Mouse (Mus musculus): ENCODE measurements around the gene Lgals4. TPM values are rescaled to one million over a fixed set of nuclear protein-coding genes. Genes with fewer than 3 reads are reported as not detected.
"Not testable (repeated sequence)": the region's sequence is repeated elsewhere in the genome, so short reads cannot be mapped to it uniquely, and the experiment has no call there.

Lgals4 gene
- polyA plus RNA-seq, 2 experiments, result 5.9 to 18.0 TPM

DNA sequence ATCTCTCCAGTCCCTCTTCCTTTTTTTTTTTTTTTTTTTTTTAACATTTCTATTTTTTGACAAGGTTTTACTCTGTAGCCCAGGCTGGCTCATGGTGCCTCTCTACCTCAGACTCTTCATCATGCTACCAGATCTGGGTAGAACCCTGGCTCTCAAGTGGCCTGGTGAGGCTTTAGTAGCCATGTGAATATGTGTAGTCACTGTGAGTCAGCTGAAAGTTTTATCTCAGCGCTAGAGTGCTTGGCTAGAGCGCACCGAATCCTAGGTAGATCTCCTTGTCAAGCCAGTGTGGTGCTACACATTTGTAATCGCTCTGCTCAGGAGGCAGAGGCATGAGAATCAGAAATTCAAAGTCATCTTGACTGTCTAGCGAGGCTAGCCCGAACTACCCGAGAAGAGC is 43.5 kb downstream of the Lgals4 start:
- no peaks in the 10 kb centered on the region for H3K9me3 ChIP-seq (ENCODE audit: control insufficient read depth, low read length)
- 86% methylated on average over 7 of the region's 7 CpGs for WGBS
- H3K4me1 ChIP-seq (ENCODE audit: control insufficient read depth, insufficient read depth, low read length), result no peaks in the 10 kb centered on the region
- TF ChIP-seq POLR2A (IDR thresholded peaks at IDR 0.05; ENCODE audit: borderline replicate concordance, extremely low read depth, insufficient read depth, insufficient read length), result no peak
- DNase-seq (ENCODE audit: low spot score) (no peak), ATAC-seq (ENCODE audit: low FRiP score, low read depth) (no peak)
- H3K36me3 ChIP-seq (ENCODE audit: control insufficient read depth, insufficient read depth, low read length), result no peaks in the 10 kb centered on the region
- H3K9ac ChIP-seq (ENCODE audit: low read depth, low read length, severe bottlenecking), result no peak overlapping the region
- no peak overlapping the region for H3K4me3 ChIP-seq (replicated peaks; ENCODE audit: low read length)
- H3K27ac ChIP-seq (replicated peaks; ENCODE audit: low read depth, low read length), result no peak overlapping the region
- no peak overlapping the region for H3K4me2 ChIP-seq (replicated peaks; ENCODE audit: low read depth, low read length, severe bottlenecking)
- no peaks in the 10 kb centered on the region for H3K27me3 ChIP-seq (ENCODE audit: control insufficient read depth, insufficient read depth, low read length)

DNA sequence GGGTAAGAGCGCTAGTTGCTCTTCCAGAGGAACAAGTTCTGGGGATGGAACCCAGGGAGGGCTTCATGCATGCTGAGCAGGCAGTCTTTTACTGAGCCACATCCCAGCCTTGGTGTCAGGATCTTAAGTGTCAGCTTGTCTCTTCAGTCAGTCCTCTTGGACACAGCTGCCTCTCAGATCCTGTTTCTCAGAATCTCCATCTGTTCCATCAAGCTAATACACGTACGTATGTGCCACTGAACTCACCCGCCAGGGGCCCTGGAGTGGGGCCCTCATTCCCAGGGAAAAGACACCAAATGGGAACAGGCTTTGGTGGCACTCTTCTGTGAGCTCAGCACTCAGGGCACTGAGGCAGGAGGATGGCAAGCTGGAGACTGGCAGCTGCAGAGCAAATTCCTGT is 44.2 kb downstream of the Lgals4 start:
- no peak for ATAC-seq (ENCODE audit: low FRiP score, low read depth)
- Histone ChIP-seq H3K4me3 (replicated peaks; ENCODE audit: low read length) (no peak overlapping the region), H3K4me2 (replicated peaks; ENCODE audit: low read depth, low read length, severe bottlenecking) (no peak overlapping the region), H3K9ac (ENCODE audit: low read depth, low read length, severe bottlenecking) (no peak overlapping the region), H3K4me1 (ENCODE audit: control insufficient read depth, insufficient read depth, low read length) (no peaks in the 10 kb centered on the region), H3K36me3 (ENCODE audit: control insufficient read depth, insufficient read depth, low read length) (no peaks in the 10 kb centered on the region), H3K9me3 (ENCODE audit: control insufficient read depth, low read length) (no peaks in the 10 kb centered on the region), H3K27me3 (ENCODE audit: control insufficient read depth, insufficient read depth, low read length) (no peaks in the 10 kb centered on the region), H3K27ac (replicated peaks; ENCODE audit: low read depth, low read length) (no peak overlapping the region)
- DNase-seq (ENCODE audit: low spot score), result no peak
- TF ChIP-seq POLR2A (IDR thresholded peaks at IDR 0.05; ENCODE audit: borderline replicate concordance, extremely low read depth, insufficient read depth, insufficient read length), result no peak
- WGBS, result 63% methylated on average over 4 of the region's 4 CpGs

- TF ChIP-seq POLR2A (IDR thresholded peaks at IDR 0.05; ENCODE audit: borderline replicate concordance, extremely low read depth, insufficient read depth, insufficient read length), result no peak
- Histone ChIP-seq H3K4me3 (replicated peaks; ENCODE audit: low read length) (no peak overlapping the region), H3K4me1 (ENCODE audit: control insufficient read depth, insufficient read depth, low read length) (no peaks in the 10 kb centered on the region), H3K9ac (ENCODE audit: low read depth, low read length, severe bottlenecking) (no peak overlapping the region), H3K36me3 (ENCODE audit: control insufficient read depth, insufficient read depth, low read length) (no peaks in the 10 kb centered on the region), H3K27me3 (ENCODE audit: control insufficient read depth, insufficient read depth, low read length) (no peaks in the 10 kb centered on the region), H3K27ac (replicated peaks; ENCODE audit: low read depth, low read length) (no peak overlapping the region), H3K4me2 (replicated peaks; ENCODE audit: low read depth, low read length, severe bottlenecking) (no peak overlapping the region), H3K9me3 (ENCODE audit: control insufficient read depth, low read length) (no peaks in the 10 kb centered on the region)
- ATAC-seq (ENCODE audit: low FRiP score, low read depth) (no peak), DNase-seq (ENCODE audit: low spot score) (no peak)
- 62% methylated on average over 7 of the region's 7 CpGs for WGBS
These were observed 46.0 kb downstream of the Lgals4 start for GRCm38 (mm10) chr7:28879606-28880005.

GRCm38 (mm10) chr7:28880554-28880953 is 46.9 kb downstream of the Lgals4 start:
- no peak for ATAC-seq (ENCODE audit: low FRiP score, low read depth)

GRCm38 (mm10) chr7:28881199-28881598 is 47.5 kb downstream of the Lgals4 start, which contains the start of gene Capn12:
Capn12 (plus strand) TSS chr7:28881422.
- no peak for TF ChIP-seq POLR2A (IDR thresholded peaks at IDR 0.05; ENCODE audit: borderline replicate concordance, extremely low read depth, insufficient read depth, insufficient read length)
- WGBS, result 36% methylated on average over 13 of the region's 13 CpGs
- no peaks in the 10 kb centered on the region for H3K9me3 ChIP-seq (ENCODE audit: control insufficient read depth, low read length)
- H3K27ac ChIP-seq (replicated peaks; ENCODE audit: low read depth, low read length), result no peak within 1 kb of the TSS
- no peak within 1 kb of the TSS for H3K4me2 ChIP-seq (replicated peaks; ENCODE audit: low read depth, low read length, severe bottlenecking)
- no peaks in the 10 kb centered on the region for H3K4me1 ChIP-seq (ENCODE audit: control insufficient read depth, insufficient read depth, low read length)
- no peak for ATAC-seq (ENCODE audit: low FRiP score, low read depth)
- H3K9ac ChIP-seq (ENCODE audit: low read depth, low read length, severe bottlenecking), result no peak within 1 kb of the TSS
- no peak for DNase-seq (ENCODE audit: low spot score)
- H3K27me3 ChIP-seq (ENCODE audit: control insufficient read depth, insufficient read depth, low read length), result no peaks in the 10 kb centered on the region
- no peaks in the 10 kb centered on the region for H3K36me3 ChIP-seq (ENCODE audit: control insufficient read depth, insufficient read depth, low read length)
- no peak within 1 kb of the TSS for H3K4me3 ChIP-seq (replicated peaks; ENCODE audit: low read length)

More at GRCm38 (mm10) chr7:28880554-28880953, 46.9 kb downstream of the Lgals4 start:
- no peak overlapping the region for H3K27ac ChIP-seq (replicated peaks; ENCODE audit: low read depth, low read length)
- H3K4me2 ChIP-seq (replicated peaks; ENCODE audit: low read depth, low read length, severe bottlenecking), result no peak overlapping the region
- H3K9ac ChIP-seq (ENCODE audit: low read depth, low read length, severe bottlenecking), result no peak overlapping the region
- H3K9me3 ChIP-seq (ENCODE audit: control insufficient read depth, low read length), result no peaks in the 10 kb centered on the region
- 64% methylated on average over 10 of the region's 10 CpGs for WGBS
- H3K4me1 ChIP-seq (ENCODE audit: control insufficient read depth, insufficient read depth, low read length), result no peaks in the 10 kb centered on the region
- H3K4me3 ChIP-seq (replicated peaks; ENCODE audit: low read length), result no peak overlapping the region
- H3K27me3 ChIP-seq (ENCODE audit: control insufficient read depth, insufficient read depth, low read length), result no peaks in the 10 kb centered on the region
- no peak for TF ChIP-seq POLR2A (IDR thresholded peaks at IDR 0.05; ENCODE audit: borderline replicate concordance, extremely low read depth, insufficient read depth, insufficient read length)
- H3K36me3 ChIP-seq (ENCODE audit: control insufficient read depth, insufficient read depth, low read length), result no peaks in the 10 kb centered on the region
- DNase-seq (ENCODE audit: low spot score), result no peak

GRCm38 (mm10) chr7:28883039-28883438 is 49.4 kb downstream of the Lgals4 start:
- Histone ChIP-seq H3K9ac (ENCODE audit: low read depth, low read length, severe bottlenecking) (no peak overlapping the region), H3K4me1 (ENCODE audit: control insufficient read depth, insufficient read depth, low read length) (no peaks in the 10 kb centered on the region), H3K27ac (replicated peaks; ENCODE audit: low read depth, low read length) (no peak overlapping the region), H3K36me3 (ENCODE audit: control insufficient read depth, insufficient read depth, low read length) (no peaks in the 10 kb centered on the region), H3K4me2 (replicated peaks; ENCODE audit: low read depth, low read length, severe bottlenecking) (no peak overlapping the region), H3K9me3 (ENCODE audit: control insufficient read depth, low read length) (no peaks in the 10 kb centered on the region), H3K4me3 (replicated peaks; ENCODE audit: low read length) (no peak overlapping the region), H3K27me3 (ENCODE audit: control insufficient read depth, insufficient read depth, low read length) (peaks cover 11% of the 10 kb centered on the region)
- WGBS, result 85% methylated on average over 11 of the region's 11 CpGs
- TF ChIP-seq POLR2A (IDR thresholded peaks at IDR 0.05; ENCODE audit: borderline replicate concordance, extremely low read depth, insufficient read depth, insufficient read length), result no peak
- no peak for ATAC-seq (ENCODE audit: low FRiP score, low read depth)
- no peak for DNase-seq (ENCODE audit: low spot score)

DNA sequence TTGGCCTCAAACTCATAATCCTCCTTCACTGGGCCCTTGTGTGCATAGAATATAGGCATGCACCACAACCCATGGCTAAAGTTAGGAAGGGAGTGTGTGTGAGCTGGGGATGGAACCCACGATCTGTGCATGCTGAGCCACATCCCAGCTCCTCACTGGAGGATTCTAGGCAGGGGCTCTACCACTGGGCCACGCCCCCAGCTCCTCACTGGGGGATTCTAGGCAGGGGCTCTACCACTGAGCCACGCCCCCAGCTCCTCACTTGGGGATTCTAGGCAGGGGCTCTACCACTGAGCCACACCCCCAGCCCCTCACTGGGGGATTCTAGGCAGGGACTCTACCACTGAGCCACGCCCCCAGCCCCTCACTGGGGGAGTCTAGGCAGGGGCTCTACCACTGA is 50.0 kb downstream of the Lgals4 start:
- H3K9ac ChIP-seq (ENCODE audit: low read depth, low read length, severe bottlenecking); H3K4me1 ChIP-seq (ENCODE audit: control insufficient read depth, insufficient read depth, low read length); H3K4me2 ChIP-seq (replicated peaks; ENCODE audit: low read depth, low read length, severe bottlenecking); DNase-seq (ENCODE audit: low spot score); H3K27ac ChIP-seq (replicated peaks; ENCODE audit: low read depth, low read length); ATAC-seq (ENCODE audit: low FRiP score, low read depth); H3K36me3 ChIP-seq (ENCODE audit: control insufficient read depth, insufficient read depth, low read length); H3K4me3 ChIP-seq (replicated peaks; ENCODE audit: low read length); H3K9me3 ChIP-seq (ENCODE audit: control insufficient read depth, low read length): not testable (repeated sequence)
- peaks cover 17% of the 10 kb centered on the region for H3K27me3 ChIP-seq (ENCODE audit: control insufficient read depth, insufficient read depth, low read length)
- WGBS, result 90% methylated on average over 3 of the region's 4 CpGs

Measured in limb, embryonic 14.5 days (tissue).